Mouse (Mus musculus) embryonic facial prominence, embryonic 15.5 days (tissue): ENCODE data around the gene Rps19. TPM values are rescaled to one million over a fixed set of nuclear protein-coding genes. Genes with fewer than 3 reads are reported as not detected.

Experiments used
- ATAC-seq: fragments of 200-750 bp; cut with Nextera tagmentation; 2 replicates; pipeline ENCODE4 v1.8.0; 2017; ENCODE audit warnings: low read depth, moderate TSS enrichment; ENCODE audit not compliant: insufficient number of reproducible peaks, low FRiP score, low TSS enrichment
- H3K27ac ChIP-seq: fragments of 300-500 bp; sonication (generic); replicated peaks from 2 replicates; pipeline ENCODE4 v1.5.1; 2015; ENCODE audit warnings: mild to moderate bottlenecking, inconsistent platforms
- H3K27me3 ChIP-seq: fragments of 300-500 bp; sonication (generic); 2 replicates; pipeline ENCODE4 v1.6.1; 2015; ENCODE audit warnings: inconsistent platforms
- H3K36me3 ChIP-seq: fragments of 300-500 bp; sonication (generic); 2 replicates; pipeline ENCODE4 v1.6.1; 2015; ENCODE audit warnings: mild to moderate bottlenecking, inconsistent platforms
- H3K4me1 ChIP-seq: fragments of 300-500 bp; sonication (generic); 2 replicates; pipeline ENCODE4 v1.6.1; 2015; ENCODE audit warnings: inconsistent platforms
- H3K4me2 ChIP-seq: fragments of 300-500 bp; sonication (generic); replicated peaks from 2 replicates; pipeline ENCODE4 v1.6.1; 2015; ENCODE audit warnings: mild to moderate bottlenecking, inconsistent platforms
- H3K4me3 ChIP-seq: fragments of 300-500 bp; sonication (generic); replicated peaks from 2 replicates; pipeline ENCODE4 v1.5.1; 2015; ENCODE audit warnings: mild to moderate bottlenecking, inconsistent platforms
- H3K9ac ChIP-seq: fragments of 300-500 bp; sonication (generic); 2 replicates; pipeline ENCODE4 v1.6.1; 2015; ENCODE audit warnings: inconsistent platforms
- H3K9me3 ChIP-seq: fragments of 300-500 bp; sonication (generic); replicated peaks from 2 replicates; pipeline ENCODE4 v1.6.1; 2016; ENCODE audit warnings: inconsistent platforms
- WGBS: fragments of 180-500 bp; shearing (Covaris S2); methylation state at CpG from one replicate; pipeline ENCODE4 v1.1.7; 2015; 5-methylcytosine and 5-hydroxymethylcytosine counted together
- polyA plus RNA-seq: library from polyadenylated mRNA; unstranded; fragments of >200 nt; fragmentation: Nextera tagmentation; extraction: Ambion mirVana; gene quantifications from 2 replicates; pipeline ENCODE4 v1.2.1, GENCODE M21; 2015

Gene Rps19
- polyA plus RNA-seq, 1 experiment from 2014 or later: 2,979 TPM

DNA sequence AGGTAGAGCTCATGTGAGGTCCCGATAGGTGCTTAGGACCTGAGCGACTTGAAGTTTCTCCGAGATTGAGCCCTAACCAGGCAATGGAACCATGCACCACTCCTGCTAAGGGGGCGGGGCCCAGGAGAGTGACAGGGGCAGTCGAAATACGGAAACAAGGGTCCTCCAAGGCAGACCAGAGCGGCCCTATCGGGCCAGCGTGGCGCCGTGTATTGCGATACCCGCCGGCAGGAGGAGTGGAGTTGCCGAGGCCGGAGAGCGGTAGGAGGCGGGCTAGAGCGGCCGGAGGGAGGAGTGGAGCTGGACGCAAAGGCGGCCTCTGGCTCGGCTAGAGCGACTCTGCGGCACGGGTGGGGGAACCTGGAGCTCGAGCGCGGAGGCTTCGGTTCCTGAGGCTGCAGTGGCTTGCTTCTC is 19.9 kb downstream of the Rps19 start:
- Histone ChIP-seq H3K9me3 (no peaks in the 10 kb centered on the region), H3K4me3 (peak overlapping the region; percentile 82), H3K4me2 (peak overlapping the region; percentile 73), H3K9ac (peak overlapping the region; percentile 53), H3K27me3 (no peaks in the 10 kb centered on the region), H3K36me3 (peaks cover 15% of the 10 kb centered on the region), H3K4me1 (peaks cover 42% of the 10 kb centered on the region), H3K27ac (peak overlapping the region; percentile 91)
- under 1% methylated on average over 26 of the region's 30 CpGs for WGBS
- ATAC-seq: peak; percentile 94

DNA sequence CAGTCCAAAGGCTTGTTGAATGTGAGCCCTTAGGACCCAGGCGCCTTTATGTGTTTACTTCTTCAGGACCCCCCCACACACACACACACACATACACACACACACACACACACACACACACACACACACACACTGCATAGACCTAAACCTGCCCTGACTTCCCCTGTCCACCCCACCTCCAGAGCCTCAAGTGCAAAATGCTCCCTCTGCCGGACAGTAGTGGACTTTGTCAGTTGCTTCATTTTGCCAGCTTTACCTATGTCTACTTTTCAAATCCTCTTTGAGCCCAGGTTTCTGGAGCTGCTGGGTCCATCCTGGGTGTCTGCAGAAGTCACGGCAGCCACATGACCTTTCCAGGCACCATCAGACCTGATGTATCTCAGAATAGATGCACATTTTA is 20.8 kb downstream of the Rps19 start:
- Histone ChIP-seq H3K36me3 (peaks cover 19% of the 10 kb centered on the region), H3K9ac (peak overlapping the region; percentile 53), H3K9me3 (no peaks in the 10 kb centered on the region), H3K27ac (no peak overlapping the region), H3K27me3 (no peaks in the 10 kb centered on the region), H3K4me2 (peak overlapping the region; percentile 73), H3K4me1 (peaks cover 42% of the 10 kb centered on the region), H3K4me3 (peak overlapping the region; percentile 82)
- ATAC-seq: no peak
- WGBS: 22% methylated on average over 3 of the region's 3 CpGs

- Histone ChIP-seq H3K27me3 (no peaks in the 10 kb centered on the region), H3K4me2 (peak overlapping the region; percentile 19; the same call in 1 of the 2 replicates), H3K9me3 (no peaks in the 10 kb centered on the region), H3K4me3 (no peak overlapping the region), H3K36me3 (peaks cover 25% of the 10 kb centered on the region), H3K9ac (peak overlapping the region; percentile 2; the same call in 1 of the 2 replicates), H3K4me1 (peaks cover 42% of the 10 kb centered on the region), H3K27ac (peak overlapping the region; percentile 58; the same call in 1 of the 2 replicates)
- WGBS: 26% methylated on average over 6 of the region's 6 CpGs
- ATAC-seq: no peak
Measured at GRCm38 (mm10) chr7:24906551-24906950, 22.4 kb downstream of the Rps19 start.

GRCm38 (mm10) chr7:24907211-24907748 is 23.1 kb downstream of the Rps19 start:
- peak overlapping the region; percentile 19; the same call in 1 of the 2 replicates for H3K4me2 ChIP-seq
- no peaks in the 10 kb centered on the region for H3K9me3 ChIP-seq
- peak overlapping the region; percentile 58; the same call in 1 of the 2 replicates for H3K27ac ChIP-seq
- no peak overlapping the region for H3K4me3 ChIP-seq
- peak overlapping the region; percentile 2; the same call in 1 of the 2 replicates for H3K9ac ChIP-seq
- H3K36me3 ChIP-seq: peaks cover 32% of the 10 kb centered on the region
- WGBS: 16% methylated on average over 13 of the region's 13 CpGs
- peak; percentile 27; the same call in 1 of the 2 replicates for ATAC-seq
- H3K4me1 ChIP-seq: peaks cover 40% of the 10 kb centered on the region
- no peaks in the 10 kb centered on the region for H3K27me3 ChIP-seq

- peaks cover 55% of the 10 kb centered on the region for H3K36me3 ChIP-seq
- no peak overlapping the region for H3K27ac ChIP-seq
- peaks cover 9% of the 10 kb centered on the region for H3K4me1 ChIP-seq
- no peak for ATAC-seq
- H3K4me3 ChIP-seq: no peak overlapping the region
- H3K9ac ChIP-seq: no peak overlapping the region
- no peaks in the 10 kb centered on the region for H3K9me3 ChIP-seq
- no peak overlapping the region for H3K4me2 ChIP-seq
- 92% methylated on average over 14 of the region's 14 CpGs for WGBS
- H3K27me3 ChIP-seq: no peaks in the 10 kb centered on the region
Measured at GRCm38 (mm10) chr7:24912480-24912879, 28.3 kb downstream of the Rps19 start.

- Histone ChIP-seq H3K27me3 (no peaks in the 10 kb centered on the region), H3K9me3 (no peaks in the 10 kb centered on the region), H3K4me3 (no peak overlapping the region), H3K4me2 (no peak overlapping the region), H3K4me1 (no peaks in the 10 kb centered on the region), H3K36me3 (peaks cover 67% of the 10 kb centered on the region), H3K9ac (no peak overlapping the region), H3K27ac (no peak overlapping the region)
- 89% methylated on average over 20 of the region's 20 CpGs for WGBS
- ATAC-seq: no peak
Measured at GRCm38 (mm10) chr7:24918763-24919323, 34.7 kb downstream of the Rps19 start.

DNA sequence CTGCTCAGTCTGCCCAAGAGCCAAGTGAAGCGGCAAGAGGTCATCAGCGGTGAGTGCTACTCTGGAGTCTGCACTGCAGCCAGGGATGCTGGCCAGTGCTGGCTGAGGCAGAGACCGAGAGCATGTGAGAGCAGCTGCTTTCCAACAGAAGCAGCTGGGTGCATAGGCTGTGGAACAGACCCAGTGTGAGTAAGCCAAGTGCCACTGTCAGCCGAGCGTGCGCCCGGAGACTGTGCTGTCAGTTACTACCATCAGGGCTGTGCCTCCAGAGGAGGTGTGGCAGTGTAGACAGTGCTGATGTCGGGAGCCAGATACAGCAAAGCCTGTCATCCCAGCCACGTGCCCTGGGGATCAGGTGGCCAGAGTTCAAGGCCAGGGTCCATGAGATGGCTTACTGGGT is 35.6 kb downstream of the Rps19 start:
- Histone ChIP-seq H3K9me3 (no peaks in the 10 kb centered on the region), H3K36me3 (peaks cover 76% of the 10 kb centered on the region), H3K4me2 (no peak overlapping the region), H3K4me3 (no peak overlapping the region), H3K9ac (no peak overlapping the region), H3K27me3 (no peaks in the 10 kb centered on the region), H3K4me1 (no peaks in the 10 kb centered on the region), H3K27ac (no peak overlapping the region)
- WGBS: 84% methylated on average over 9 of the region's 9 CpGs
- no peak for ATAC-seq

GRCm38 (mm10) chr7:24930475-24930874 is 46.3 kb downstream of the Rps19 start:
- no peak for ATAC-seq
- no peak overlapping the region for H3K9ac ChIP-seq
- WGBS: 45% methylated on average over 6 of the region's 6 CpGs
- H3K4me3 ChIP-seq: no peak overlapping the region
- H3K4me2 ChIP-seq: no peak overlapping the region
- peaks cover 14% of the 10 kb centered on the region for H3K36me3 ChIP-seq
- no peaks in the 10 kb centered on the region for H3K9me3 ChIP-seq
- peaks cover 70% of the 10 kb centered on the region for H3K27me3 ChIP-seq
- H3K27ac ChIP-seq: no peak overlapping the region
- H3K4me1 ChIP-seq: peaks cover 8% of the 10 kb centered on the region; the same call in 1 of the 2 replicates

DNA sequence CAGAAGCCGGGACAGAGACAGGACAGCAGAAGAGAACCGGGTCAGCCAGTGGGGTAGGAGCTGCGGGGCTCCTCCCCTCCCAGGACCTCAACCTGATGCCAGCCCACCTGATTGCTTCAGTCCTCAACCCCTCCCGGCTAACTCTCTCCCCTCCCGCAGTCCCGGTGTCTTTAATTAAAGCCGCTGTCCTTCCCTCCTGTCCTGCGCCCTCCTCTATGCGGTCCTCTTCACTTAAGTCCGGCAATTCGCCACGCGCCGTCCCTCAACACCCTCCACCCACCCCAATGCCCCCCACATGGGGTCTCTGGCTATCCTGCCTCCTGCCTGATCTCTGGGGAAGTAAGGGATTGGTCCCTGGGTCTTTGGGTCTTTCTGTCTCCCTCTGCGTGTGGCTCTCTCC is 47.5 kb downstream of the Rps19 start:
- no peaks in the 10 kb centered on the region for H3K9me3 ChIP-seq
- WGBS: 2% methylated on average over 14 of the region's 15 CpGs
- H3K4me1 ChIP-seq: peaks cover 8% of the 10 kb centered on the region; the same call in 1 of the 2 replicates
- H3K9ac ChIP-seq: no peak overlapping the region
- H3K27me3 ChIP-seq: peaks cover 82% of the 10 kb centered on the region
- peaks cover 3% of the 10 kb centered on the region; the same call in 1 of the 2 replicates for H3K36me3 ChIP-seq
- H3K27ac ChIP-seq: no peak overlapping the region
- no peak overlapping the region for H3K4me3 ChIP-seq
- ATAC-seq: no peak
- H3K4me2 ChIP-seq: no peak overlapping the region

Other genes with a start within 250 kb of the Rps19 start
- gene Lypd3, start 247.8 kb upstream of the Rps19 start, polyA plus RNA-seq: 94.6 and 109 TPM in 2 replicates
- gene Tex101, start 207.7 kb upstream of the Rps19 start, polyA plus RNA-seq: not detected in 2 replicates
- not detected in 2 replicates for gene BC049730, start 175.1 kb upstream of the Rps19 start, polyA plus RNA-seq
- not detected in 2 replicates for gene Gm4763, start 157.5 kb upstream of the Rps19 start, polyA plus RNA-seq
- gene Cd177, start 124.1 kb upstream of the Rps19 start, polyA plus RNA-seq: 0.66 and 1.3 TPM in 2 replicates
- 0.35 TPM in 2 replicates for gene Ceacam10, start 107.2 kb upstream of the Rps19 start, polyA plus RNA-seq
- 8.1 and 21.7 TPM in 2 replicates for gene Gm9844, start 22.2 kb upstream of the Rps19 start, polyA plus RNA-seq
- not detected in 2 replicates for gene Lypd4, start 14.4 kb upstream of the Rps19 start, polyA plus RNA-seq
- gene Dmrtc2, start 14.3 kb upstream of the Rps19 start, polyA plus RNA-seq: 0.09 TPM in 1 of 2 replicates, not detected in the other
- 0.59 and 0.69 TPM in 2 replicates for gene Cd79a, start 13.0 kb downstream of the Rps19 start, polyA plus RNA-seq
- 121 and 126 TPM in 2 replicates for gene Arhgef1, start 18.5 kb downstream of the Rps19 start, polyA plus RNA-seq
- gene Gm4881, start 60.1 kb downstream of the Rps19 start, polyA plus RNA-seq: not detected in 2 replicates
- gene Rabac1, start 88.4 kb downstream of the Rps19 start, polyA plus RNA-seq: 211 and 215 TPM in 2 replicates
- gene Atp1a3, start 121.6 kb downstream of the Rps19 start, polyA plus RNA-seq: 1.5 and 2.0 TPM in 2 replicates
- 6.0 and 6.7 TPM in 2 replicates for gene Grik5, start 188.0 kb downstream of the Rps19 start, polyA plus RNA-seq
- gene Zfp574, start 188.2 kb downstream of the Rps19 start, polyA plus RNA-seq: 31.7 and 35.8 TPM in 2 replicates